Mouse (Mus musculus): ENCODE data around the gene Ankrd11. TPM values are rescaled to one million over a fixed set of nuclear protein-coding genes. Genes with fewer than 3 reads are reported as not detected.
"Not testable (repeated sequence)": the region's sequence is repeated elsewhere in the genome, so short reads cannot be mapped to it uniquely, and the experiment has no call there.

Gene Ankrd11
- total and polyA plus RNA-seq, 2 experiments from 2014 or later = 75.9 to 96.6 TPM

- TF ChIP-seq CTCF (IDR thresholded peaks at IDR 0.05; ENCODE audit: low read depth) = no peak
- H3K9me3 ChIP-seq (ENCODE audit: low read length) = no peaks in the 10 kb centered on the region
- ATAC-seq (no peak), DNase-seq (ENCODE audit: low spot score) (no peak)
- no peak overlapping the region for H3K9ac ChIP-seq (replicated peaks; ENCODE audit: low read length)
- 88% methylated on average over 7 of the region's 7 CpGs for WGBS
- H3K4me2 ChIP-seq (ENCODE audit: low read depth, low read length) = no peak overlapping the region
- H3K36me3 ChIP-seq (ENCODE audit: insufficient read depth, low read length) = no peaks in the 10 kb centered on the region
- H3K4me1 ChIP-seq (ENCODE audit: insufficient read depth, low read length) = no peaks in the 10 kb centered on the region
- no peak overlapping the region for H3K4me3 ChIP-seq (ENCODE audit: low read length)
- no peaks in the 10 kb centered on the region for H3K27me3 ChIP-seq (ENCODE audit: insufficient read depth, low read length)
- H3K27ac ChIP-seq = no peak overlapping the region
Measured at GRCm38 (mm10) chr8:123048402-123048801, 6.3 kb upstream of the Ankrd11 start.

GRCm38 (mm10) chr8:123047827-123048226, 5.8 kb upstream of the Ankrd11 start:
- Histone ChIP-seq H3K9me3 (ENCODE audit: low read length) (no peaks in the 10 kb centered on the region), H3K4me2 (ENCODE audit: low read depth, low read length) (no peak overlapping the region), H3K4me3 (ENCODE audit: low read length) (no peak overlapping the region), H3K4me1 (ENCODE audit: insufficient read depth, low read length) (no peaks in the 10 kb centered on the region), H3K9ac (replicated peaks; ENCODE audit: low read length) (no peak overlapping the region), H3K27ac (no peak overlapping the region), H3K27me3 (ENCODE audit: insufficient read depth, low read length) (no peaks in the 10 kb centered on the region), H3K36me3 (ENCODE audit: insufficient read depth, low read length) (no peaks in the 10 kb centered on the region)
- WGBS = 90% methylated on average over 7 of the region's 7 CpGs
- ATAC-seq = no peak
- DNase-seq (ENCODE audit: low spot score) = no peak
- no peak for TF ChIP-seq CTCF (IDR thresholded peaks at IDR 0.05; ENCODE audit: low read depth)

- no peaks in the 10 kb centered on the region for H3K36me3 ChIP-seq (ENCODE audit: insufficient read depth, low read length)
- no peaks in the 10 kb centered on the region for H3K4me1 ChIP-seq (ENCODE audit: insufficient read depth, low read length)
- 80% methylated on average over 4 of the region's 4 CpGs for WGBS
- H3K27ac ChIP-seq = no peak overlapping the region
- no peak overlapping the region for H3K4me3 ChIP-seq (ENCODE audit: low read length)
- TF ChIP-seq CTCF (IDR thresholded peaks at IDR 0.05; ENCODE audit: low read depth) = no peak
- ATAC-seq = no peak
- H3K27me3 ChIP-seq (ENCODE audit: insufficient read depth, low read length) = no peaks in the 10 kb centered on the region
- no peak overlapping the region for H3K4me2 ChIP-seq (ENCODE audit: low read depth, low read length)
- H3K9ac ChIP-seq (replicated peaks; ENCODE audit: low read length) = no peak overlapping the region
- H3K9me3 ChIP-seq (ENCODE audit: low read length) = no peaks in the 10 kb centered on the region
- no peak for DNase-seq (ENCODE audit: low spot score)
Measured at GRCm38 (mm10) chr8:123046706-123047105, 4.6 kb upstream of the Ankrd11 start.

DNA sequence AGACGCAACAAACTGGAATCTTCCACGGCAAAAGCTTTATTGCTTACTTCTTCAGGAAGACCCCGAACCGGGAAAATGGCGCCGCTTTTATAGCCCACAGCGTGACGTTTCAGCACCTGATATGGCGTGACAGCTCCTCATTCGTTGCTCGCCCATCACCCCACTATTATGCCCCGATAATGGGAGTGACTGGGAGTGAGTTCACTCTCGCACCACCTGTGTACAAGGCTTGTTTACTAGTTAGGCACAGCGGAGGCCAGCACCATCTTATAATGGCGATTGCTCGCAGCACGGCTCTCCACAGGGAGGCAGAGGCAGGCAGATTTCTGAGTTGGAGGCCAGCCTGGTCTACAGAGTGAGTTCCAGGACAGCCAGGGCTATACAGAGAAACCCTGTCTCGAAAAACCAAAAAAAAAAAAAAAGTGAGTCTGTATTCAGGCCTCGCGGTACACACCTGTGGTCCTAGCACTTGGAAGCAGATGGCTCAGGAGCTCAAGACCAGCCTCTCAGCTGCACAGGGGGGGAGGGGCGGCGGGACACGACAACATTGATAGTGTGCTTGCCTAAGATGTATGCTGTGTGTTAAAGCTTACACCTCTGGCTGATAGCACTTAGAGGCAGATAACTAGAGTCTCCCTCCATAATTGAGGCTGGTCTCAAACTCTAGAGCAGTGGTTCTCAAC, 2.8 kb upstream of the Ankrd11 start:
- H3K27me3 ChIP-seq (ENCODE audit: insufficient read depth, low read length); H3K4me1 ChIP-seq (ENCODE audit: insufficient read depth, low read length); ATAC-seq; H3K27ac ChIP-seq; H3K4me2 ChIP-seq (ENCODE audit: low read depth, low read length); H3K4me3 ChIP-seq (ENCODE audit: low read length); H3K9ac ChIP-seq (replicated peaks; ENCODE audit: low read length); H3K9me3 ChIP-seq (ENCODE audit: low read length); DNase-seq (ENCODE audit: low spot score); H3K36me3 ChIP-seq (ENCODE audit: insufficient read depth, low read length): not testable (repeated sequence)
- 94% methylated on average over 23 of the region's 23 CpGs for WGBS

- H3K4me1 ChIP-seq (ENCODE audit: insufficient read depth, low read length) = peaks cover 15% of the 10 kb centered on the region
- H3K4me3 ChIP-seq (ENCODE audit: low read length) = no peak overlapping the region
- no peaks in the 10 kb centered on the region for H3K36me3 ChIP-seq (ENCODE audit: insufficient read depth, low read length)
- TF ChIP-seq CTCF (IDR thresholded peaks at IDR 0.05; ENCODE audit: low read depth) = no peak
- H3K27me3 ChIP-seq (ENCODE audit: insufficient read depth, low read length) = no peaks in the 10 kb centered on the region
- no peak overlapping the region for H3K9ac ChIP-seq (replicated peaks; ENCODE audit: low read length)
- DNase-seq (ENCODE audit: low spot score) (no peak), ATAC-seq (no peak)
- WGBS = 81% methylated on average over 3 of the region's 3 CpGs
- H3K4me2 ChIP-seq (ENCODE audit: low read depth, low read length) = no peak overlapping the region; the same call in 1 of the 2 replicates
- no peak overlapping the region for H3K27ac ChIP-seq
- H3K9me3 ChIP-seq (ENCODE audit: low read length) = no peaks in the 10 kb centered on the region
Measured at GRCm38 (mm10) chr8:123043941-123044340, 1.9 kb upstream of the Ankrd11 start.

DNA sequence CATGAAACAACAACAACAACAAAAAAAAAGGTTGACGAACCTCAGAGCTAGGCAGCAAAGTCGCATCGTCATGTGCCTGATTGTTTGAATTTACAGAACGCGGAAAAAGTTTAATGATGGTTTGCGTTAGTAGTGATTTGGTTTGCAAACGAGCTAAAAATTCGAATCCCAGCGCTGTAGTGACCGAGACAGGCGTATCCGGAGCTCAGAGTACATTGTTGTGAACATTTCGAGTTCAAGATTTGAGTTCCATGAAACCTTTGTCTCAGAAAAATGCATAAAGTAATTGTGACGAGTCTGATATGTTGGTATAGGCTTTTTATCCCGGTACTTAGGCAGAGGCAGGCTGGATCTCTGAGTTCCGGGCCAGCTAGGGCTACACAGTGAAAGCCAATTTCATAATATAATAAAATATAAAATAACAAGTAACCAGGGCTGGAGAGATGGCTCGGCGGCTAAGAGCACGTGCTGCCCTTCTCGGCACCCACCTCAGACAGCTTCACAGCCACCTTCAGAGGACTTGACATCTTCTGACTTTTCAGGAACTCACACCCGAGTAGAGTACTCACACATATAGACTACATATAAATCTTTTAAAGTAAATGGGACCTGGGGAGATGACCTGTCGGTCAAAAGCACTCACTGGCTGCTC, 1.0 kb upstream of the Ankrd11 start:
- Histone ChIP-seq H3K4me2 (ENCODE audit: low read depth, low read length) (peak overlapping the region; percentile 86), H3K36me3 (ENCODE audit: insufficient read depth, low read length) (no peaks in the 10 kb centered on the region), H3K4me1 (ENCODE audit: insufficient read depth, low read length) (peaks cover 15% of the 10 kb centered on the region), H3K27ac (peak overlapping the region; percentile 99), H3K9ac (replicated peaks; ENCODE audit: low read length) (peak overlapping the region; percentile 94), H3K4me3 (ENCODE audit: low read length) (peak overlapping the region; percentile 72), H3K9me3 (ENCODE audit: low read length) (no peaks in the 10 kb centered on the region), H3K27me3 (ENCODE audit: insufficient read depth, low read length) (no peaks in the 10 kb centered on the region)
- 27% methylated on average over 22 of the region's 22 CpGs for WGBS
- ATAC-seq = no peak
- no peak for TF ChIP-seq CTCF (IDR thresholded peaks at IDR 0.05; ENCODE audit: low read depth)
- DNase-seq (ENCODE audit: low spot score) = no peak

DNA sequence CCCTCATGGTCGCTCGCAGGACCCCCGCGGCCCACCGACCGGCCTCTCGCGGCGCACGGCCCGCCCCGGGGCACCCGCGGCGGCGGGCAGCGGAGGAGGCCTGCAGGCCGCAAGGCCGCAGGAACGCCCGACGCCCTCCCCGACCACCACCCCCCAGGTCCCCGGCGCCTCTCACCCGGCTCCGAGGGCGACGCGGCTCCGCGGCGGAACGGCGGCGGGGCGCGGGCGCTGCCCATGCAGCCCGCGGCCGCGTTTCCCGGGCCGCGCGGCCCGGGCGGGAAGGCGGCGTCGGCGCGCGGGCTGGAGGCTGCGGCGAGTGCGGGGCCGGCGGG, 337 bp downstream of the Ankrd11 start:
- 1% methylated on average over 51 of the region's 60 CpGs for WGBS
- Histone ChIP-seq H3K27ac (peak overlapping the region; percentile 97), H3K27me3 (ENCODE audit: insufficient read depth, low read length) (no peaks in the 10 kb centered on the region), H3K36me3 (ENCODE audit: insufficient read depth, low read length) (no peaks in the 10 kb centered on the region), H3K9ac (replicated peaks; ENCODE audit: low read length) (peak overlapping the region; percentile 94), H3K4me1 (ENCODE audit: insufficient read depth, low read length) (peaks cover 15% of the 10 kb centered on the region), H3K4me2 (ENCODE audit: low read depth, low read length) (peak overlapping the region; percentile 63), H3K9me3 (ENCODE audit: low read length) (no peaks in the 10 kb centered on the region), H3K4me3 (ENCODE audit: low read length) (peak overlapping the region; percentile 72)
- no peak for TF ChIP-seq CTCF (IDR thresholded peaks at IDR 0.05; ENCODE audit: low read depth)
- ATAC-seq = no peak
- DNase-seq (ENCODE audit: low spot score) = peak; percentile 36
